Comparison of ENCODE assay signal across 18 mouse cellular contexts in genomic region chr2:135488277-135488676, GRCm38 (mm10).
"Had no signal": no experiment of that assay in that cellular context is flagged by ENCODE, and none has a peak within 500 bp of the region (broad histone marks: within the 10 kb centered on the region; RNA-seq: fewer than 3 reads in every experiment).

No protein-coding gene starts in this region.

- ATAC-seq: liver, postnatal 0 days; lung, postnatal 0 days; midbrain, embryonic 13.5 days; midbrain, embryonic 15.5 days had no signal

- H3K27me3 ChIP-seq: lung, embryonic 15.5 days; megakaryocyte, embryonic 14.5 days; midbrain, embryonic 13.5 days; midbrain, embryonic 15.5 days; neural tube, embryonic 12.5 days had no signal

- H3K9me3 ChIP-seq: lung, embryonic 15.5 days; megakaryocyte, embryonic 14.5 days; midbrain, embryonic 13.5 days; midbrain, embryonic 15.5 days; neural tube, embryonic 12.5 days had no signal

- DNase-seq: liver, postnatal 0 days; lung, adult 2 months; lung, postnatal 14 days; lung, postnatal 36 days; right cerebral cortex, postnatal 14 days; right cerebral cortex, postnatal 4 days; spleen, adult 18-20 months; thymus, adult 18-20 months; thymus, postnatal 14 days; thymus, postnatal 36 days had no signal

- H3K4me2 ChIP-seq: lung, embryonic 15.5 days; midbrain, embryonic 11.5 days; midbrain, embryonic 13.5 days; midbrain, embryonic 15.5 days; neural tube, embryonic 12.5 days had no signal

- H3K36me3 ChIP-seq: lung, embryonic 15.5 days; midbrain, embryonic 13.5 days; midbrain, embryonic 15.5 days; neural tube, embryonic 12.5 days had no signal

- H3K4me1 ChIP-seq: lung, embryonic 15.5 days; megakaryocyte, embryonic 14.5 days; midbrain, embryonic 15.5 days; neural tube, embryonic 12.5 days had no signal

- H3K4me3 ChIP-seq: lung, embryonic 15.5 days; megakaryocyte, embryonic 14.5 days; midbrain, embryonic 13.5 days; midbrain, embryonic 15.5 days; neural tube, embryonic 12.5 days had no signal

- H3K27ac ChIP-seq: lung, embryonic 15.5 days; macrophage; midbrain, embryonic 13.5 days; midbrain, embryonic 15.5 days; neural tube, embryonic 12.5 days had no signal

- H3K9ac ChIP-seq: liver, postnatal 0 days; lung, embryonic 15.5 days; midbrain, embryonic 13.5 days; midbrain, embryonic 15.5 days; neural tube, embryonic 12.5 days had no signal
